Comparison of ENCODE assay signal across 24 mouse cellular contexts in genomic region chr1:166185357-166185756, GRCm38 (mm10). TPM values are rescaled to one million over a fixed set of nuclear protein-coding genes. Genes with fewer than 3 reads are reported as not detected.
"Had no signal": no experiment of that assay in that cellular context is flagged by ENCODE, and none has a peak within 500 bp of the region (broad histone marks: within the 10 kb centered on the region; RNA-seq: fewer than 3 reads in every experiment).

No protein-coding gene starts in this region.

- H3K36me3 ChIP-seq: midbrain, embryonic 10.5 days; midbrain, embryonic 12.5 days; neural tube, embryonic 13.5 days; neural tube, embryonic 15.5 days had no signal

- H3K9me3 ChIP-seq: midbrain, embryonic 12.5 days; neural tube, embryonic 13.5 days; neural tube, embryonic 15.5 days had no signal

- H3K4me3 ChIP-seq: midbrain, embryonic 10.5 days; midbrain, embryonic 12.5 days; myocyte; neural tube, embryonic 13.5 days; neural tube, embryonic 15.5 days had no signal

- H3K27me3 ChIP-seq: midbrain, embryonic 12.5 days; neural tube, embryonic 13.5 days; neural tube, embryonic 15.5 days had no signal

- H3K27ac ChIP-seq: midbrain, embryonic 12.5 days; neural tube, embryonic 13.5 days; neural tube, embryonic 15.5 days had no signal

- DNase-seq: lung, adult 18-20 months; lung, embryonic 14.5 days; lung, postnatal 10 days; lung, postnatal 4 days; midbrain, embryonic 14.5 days; retina, postnatal 1 day; right cerebral cortex, postnatal 4 days; spleen, adult 18-20 months; thymus, adult 18-20 months; thymus, postnatal 14 days; thymus, postnatal 36 days had no signal

RNA-seq across cellular contexts. Expression of gene Mael, which starts 53.2 kb away (rescaled TPM):
- total RNA-seq: megakaryocyte, adult 5-6 weeks; megakaryocyte-erythroid progenitor cell, adult 5-6 weeks had no signal
- polyA plus RNA-seq: lung, embryonic 14.5 days; lung, embryonic 16.5 days; midbrain, embryonic 14.5 days; midbrain, embryonic 16.5 days; myocyte; neural tube, embryonic 11.5 days; neural tube, embryonic 13.5 days; small intestine, adult 2 months; stomach, embryonic 16.5 days; thymus, postnatal 0 days had no signal

RNA-seq across cellular contexts. Expression of gene Gpa33, which starts 55.3 kb away (rescaled TPM):
- total RNA-seq: megakaryocyte, adult 5-6 weeks; megakaryocyte-erythroid progenitor cell, adult 5-6 weeks had no signal
- polyA plus RNA-seq: lung, embryonic 14.5 days; midbrain, embryonic 14.5 days; neural tube, embryonic 13.5 days; neural tube, embryonic 15.5 days had no signal

RNA-seq across cellular contexts. Expression of gene Dusp27, which starts 57.6 kb away (rescaled TPM):
- total RNA-seq: megakaryocyte, adult 5-6 weeks; megakaryocyte-erythroid progenitor cell, adult 5-6 weeks had no signal
